Mouse (Mus musculus) Muller cell, postnatal 12 days (primary cell): ENCODE data around the gene Gm28360.
"Not testable (repeated sequence)": the region's sequence is repeated elsewhere in the genome, so short reads cannot be mapped to it uniquely, and the experiment has no call there.

Experiments used
- DNase-seq: peaks from one replicate; pipeline ENCODE4 v3.0.0-alpha.2; 2015; ENCODE audit errors: inconsistent ontology term

Gene Gm28360

GRCm38 (mm10) chr1:117829781-117830180 lies at the start of gene Gm28360:
Gene Gm28360 (plus strand): TSS chr1:117830081.
- not testable (repeated sequence) for DNase-seq

- not testable (repeated sequence) for DNase-seq
Observed at GRCm38 (mm10) chr1:117780833-117781232, 49.0 kb upstream of the Gm28360 start, which contains the start of gene B020011L13Rik. Gene B020011L13Rik (plus strand): TSS chr1:117781133.

- DNase-seq: not testable (repeated sequence)
Observed at GRCm38 (mm10) chr1:117816271-117816670, 13.6 kb upstream of the Gm28360 start.

GRCm38 (mm10) chr1:117851718-117852117 lies 21.8 kb downstream of the Gm28360 start:
- not testable (repeated sequence) for DNase-seq
